Mouse (Mus musculus) myocyte (in vitro differentiated cells): ENCODE data around the gene Zkscan8.

Experiments
- MYOD1 ChIP-seq, 3 experiments: IDR thresholded peaks; one replicate each; pipeline ENCODE4 v1.6.1; 2011; ENCODE audit warnings: control low read depth in 2 of 3, low read depth in 2 of 3, mild to moderate bottlenecking in 2 of 3, moderate library complexity in 1 of 3; ENCODE audit not compliant: insufficient read length in 2 of 3, control insufficient read depth in 1 of 3
- POLR2A ChIP-seq: IDR thresholded peaks from one replicate; pipeline ENCODE4 v1.6.1; 2011; ENCODE audit warnings: low read depth, mild to moderate bottlenecking, control low read depth, moderate library complexity; ENCODE audit not compliant: insufficient read length
- POLR2AphosphoS2 ChIP-seq: IDR thresholded peaks from one replicate; pipeline ENCODE4 v1.6.1; 2011; ENCODE audit warnings: low read depth, control low read depth; ENCODE audit not compliant: insufficient read length
- TCF12 ChIP-seq: IDR thresholded peaks from one replicate; pipeline ENCODE4 v1.6.1; 2011; ENCODE audit warnings: mild to moderate bottlenecking, control low read depth; ENCODE audit not compliant: poor library complexity, insufficient read depth, severe bottlenecking
- TCF3 ChIP-seq: IDR thresholded peaks from one replicate; pipeline ENCODE4 v1.6.1; 2011; ENCODE audit warnings: low read depth, control low read depth; ENCODE audit not compliant: insufficient read length

GRCm38 (mm10) chr13:21542708-21543107 is 11.8 kb upstream of the Zkscan8 start, which contains the start of gene Olfr1366:
- TF ChIP-seq TCF3 (no peak), POLR2A (no peak), POLR2AphosphoS2 (no peak), MYOD1 (IDR thresholded peaks at IDR 0.05; ENCODE audit: control insufficient read depth in 1 of 3, insufficient read length in 2 of 3, low read depth in 2 of 3) (no peak), TCF12 (no peak)
